Mouse (Mus musculus): Measurements from ENCODE around the gene Eif2s2. TPM values are rescaled to one million over a fixed set of nuclear protein-coding genes. Genes with fewer than 3 reads are reported as not detected.

Gene Eif2s2
- polyA plus RNA-seq, 1 experiment from 2014 or later = 113 TPM

Other genes with a start within 250 kb of the Eif2s2 start
- 20.9 and 21.8 TPM in 2 replicates for gene Chmp4b, start 241.2 kb downstream of the Eif2s2 start, polyA plus RNA-seq (2016; fragmentation: Nextera tagmentation; extraction: Ambion mirVana)
- not detected in 2 replicates for gene Gm14214, start 122.9 kb downstream of the Eif2s2 start, polyA plus RNA-seq (2016; fragmentation: Nextera tagmentation; extraction: Ambion mirVana)
- gene Raly, start 101.8 kb downstream of the Eif2s2 start, polyA plus RNA-seq (2016; fragmentation: Nextera tagmentation; extraction: Ambion mirVana) = 35.1 and 45.9 TPM in 2 replicates
- gene a, start 101.5 kb downstream of the Eif2s2 start, polyA plus RNA-seq (2016; fragmentation: Nextera tagmentation; extraction: Ambion mirVana) = 1.5 and 1.7 TPM in 2 replicates
- 0.50 and 0.77 TPM in 2 replicates for gene Gm14226, start 125.3 kb upstream of the Eif2s2 start, polyA plus RNA-seq (2016; fragmentation: Nextera tagmentation; extraction: Ambion mirVana)
- gene Ahcy, start 181.6 kb upstream of the Eif2s2 start, polyA plus RNA-seq (2016; fragmentation: Nextera tagmentation; extraction: Ambion mirVana) = 61.2 and 62.6 TPM in 2 replicates
- gene Itch, start 240.6 kb upstream of the Eif2s2 start, polyA plus RNA-seq (2016; fragmentation: Nextera tagmentation; extraction: Ambion mirVana) = 62.8 and 69.2 TPM in 2 replicates